Mouse (Mus musculus) forebrain, embryonic 11.5 days (tissue): ENCODE results near the gene Adipor1. TPM values are rescaled to one million over a fixed set of nuclear protein-coding genes. Genes with fewer than 3 reads are reported as not detected.
A peak's percentile ranks its signal among the peaks of the same experiment; 100 is the strongest.
"Not testable (repeated sequence)": the region's sequence is repeated elsewhere in the genome, so short reads cannot be mapped to it uniquely, and the experiment has no call there.

Experiments used
- ATAC-seq: fragments of 200-750 bp; cut with Nextera tagmentation; replicated peaks from 2 replicates; pipeline ENCODE4 v1.8.0; 2017; ENCODE audit warnings: moderate TSS enrichment; ENCODE audit not compliant: low FRiP score
- DNase-seq: peaks from one replicate; pipeline ENCODE4 v3.0.0-alpha.2; 2017; ENCODE audit warnings: low spot score
- H3K27ac ChIP-seq: fragments of 300-500 bp; sonication (generic); 2 replicates; pipeline ENCODE4 v1.5.1; 2014; ENCODE audit warnings: low read depth, low read length
- H3K27me3 ChIP-seq: fragments of 300-500 bp; sonication (generic); 2 replicates; pipeline ENCODE4 v1.6.1; 2014; ENCODE audit warnings: mild to moderate bottlenecking, low read length, mixed read lengths; ENCODE audit not compliant: control insufficient read depth, insufficient read depth
- H3K36me3 ChIP-seq: fragments of 300-500 bp; sonication (generic); 2 replicates; pipeline ENCODE4 v1.6.1; 2014; ENCODE audit warnings: mild to moderate bottlenecking, low read length, moderate library complexity, mixed read lengths; ENCODE audit not compliant: control insufficient read depth, insufficient read depth
- H3K4me1 ChIP-seq: fragments of 300-500 bp; sonication (generic); replicated peaks from 2 replicates; pipeline ENCODE4 v1.6.1; 2014; ENCODE audit warnings: low read length, mixed read lengths; ENCODE audit not compliant: control insufficient read depth, insufficient read depth
- H3K4me2 ChIP-seq: fragments of 300-500 bp; sonication (generic); 2 replicates; pipeline ENCODE4 v1.6.1; 2014; ENCODE audit warnings: low read depth, mild to moderate bottlenecking, low read length, moderate library complexity, mixed read lengths; ENCODE audit not compliant: severe bottlenecking
- H3K4me3 ChIP-seq: fragments of 300-500 bp; sonication (generic); 2 replicates; pipeline ENCODE4 v1.5.1; 2014; ENCODE audit warnings: low read depth, low read length
- H3K9ac ChIP-seq: fragments of 300-500 bp; sonication (generic); 2 replicates; pipeline ENCODE4 v1.6.1; 2014; ENCODE audit warnings: low read length
- H3K9me3 ChIP-seq: fragments of 300-500 bp; sonication (generic); 2 replicates; pipeline ENCODE4 v1.6.1; 2016; ENCODE audit warnings: low read length, mixed read lengths; ENCODE audit not compliant: control insufficient read depth
- WGBS: fragments of 180-500 bp; shearing (Covaris S2); extraction: QIAGEN DNeasy Blood & Tissue Kit; methylation state at CpG from one replicate; pipeline ENCODE4 v1.1.7; 2014; 5-methylcytosine and 5-hydroxymethylcytosine counted together
- polyA plus RNA-seq: library from polyadenylated mRNA; unstranded; fragments of >200 nt; fragmentation: Nextera tagmentation; extraction: Ambion mirVana; gene quantifications from 2 replicates; pipeline ENCODE4 v1.2.1, GENCODE M21; 2014

Adipor1 gene
- polyA plus RNA-seq, 1 experiment from 2014 or later, result 77.8 TPM

DNA sequence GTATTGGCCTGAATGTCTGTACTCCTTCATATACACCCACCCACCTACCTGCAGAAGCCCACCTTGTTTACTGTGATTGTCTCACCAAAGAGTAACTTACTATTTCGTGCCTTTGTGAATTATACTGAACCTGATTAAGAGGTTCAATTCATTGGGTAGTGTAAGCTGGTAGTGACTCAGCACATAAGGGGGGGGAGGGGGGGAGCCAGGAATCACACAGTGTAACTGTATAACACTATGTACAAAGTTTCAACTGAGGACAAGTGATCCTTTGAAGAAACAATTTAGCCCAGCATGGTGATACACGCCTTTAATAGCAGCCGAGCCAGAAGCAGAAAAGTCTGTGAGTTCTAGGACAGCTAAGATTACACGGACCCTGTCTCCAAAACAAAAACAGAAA is 18.3 kb downstream of the Adipor1 start:
- WGBS, result 95% methylated on average over 4 of the region's 4 CpGs
- H3K36me3 ChIP-seq, result peaks cover 5% of the 10 kb centered on the region
- H3K27me3 ChIP-seq, result no peaks in the 10 kb centered on the region
- ATAC-seq (no peak), DNase-seq (no peak)
- H3K4me3 ChIP-seq, result no peak overlapping the region
- H3K27ac ChIP-seq, result no peak overlapping the region
- H3K4me1 ChIP-seq, result no peaks in the 10 kb centered on the region
- H3K9me3 ChIP-seq, result no peaks in the 10 kb centered on the region
- H3K9ac ChIP-seq, result no peak overlapping the region
- H3K4me2 ChIP-seq, result no peak overlapping the region

DNA sequence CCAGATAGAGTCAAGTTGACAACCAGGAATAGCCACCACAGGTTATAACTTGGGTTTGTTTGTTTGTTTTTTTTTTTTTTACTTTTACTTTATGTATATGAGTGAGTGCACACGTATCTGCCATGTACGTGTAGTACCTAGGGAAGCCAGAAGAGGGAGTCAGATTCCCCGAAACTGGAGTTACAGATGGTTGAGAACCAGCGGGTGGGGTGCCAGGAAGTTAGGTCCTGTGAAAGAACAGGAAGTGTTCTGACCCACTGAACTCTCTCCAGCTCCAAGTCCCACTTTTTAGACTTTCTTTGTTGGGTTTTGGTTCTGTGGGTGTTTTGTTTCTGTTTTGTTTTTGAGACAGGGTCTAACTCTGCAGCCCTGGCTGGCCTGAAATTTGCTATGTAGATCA is 20.2 kb downstream of the Adipor1 start:
- no peak overlapping the region for H3K27ac ChIP-seq
- H3K4me3 ChIP-seq, result no peak overlapping the region
- peaks cover 3% of the 10 kb centered on the region; the same call in 1 of the 2 replicates for H3K36me3 ChIP-seq
- no peak overlapping the region for H3K4me2 ChIP-seq
- no peak overlapping the region for H3K9ac ChIP-seq
- H3K27me3 ChIP-seq, result no peaks in the 10 kb centered on the region
- WGBS, result 28% methylated on average over 4 of the region's 4 CpGs
- DNase-seq, result no peak
- no peaks in the 10 kb centered on the region for H3K4me1 ChIP-seq
- no peak for ATAC-seq
- no peaks in the 10 kb centered on the region for H3K9me3 ChIP-seq

DNA sequence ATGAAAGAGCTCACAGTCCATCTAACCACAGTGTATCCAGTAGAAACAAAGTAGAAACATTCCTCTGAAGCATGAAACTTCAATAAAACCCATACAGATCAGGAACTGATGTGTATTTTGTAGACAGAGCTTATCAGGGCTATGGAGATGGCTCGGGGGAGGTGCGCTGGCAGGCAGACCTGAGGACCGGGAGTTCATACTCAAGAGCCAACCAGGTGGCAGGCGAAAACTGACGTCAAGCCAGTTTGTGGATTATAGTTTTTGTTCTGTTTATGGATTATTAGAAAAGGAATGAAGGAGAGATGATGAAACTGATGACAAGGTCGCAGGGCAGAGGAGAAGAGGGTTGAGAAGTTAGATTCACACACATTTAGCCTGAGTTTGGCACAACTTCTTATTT is 25.3 kb downstream of the Adipor1 start:
- DNase-seq (peak; percentile 18), ATAC-seq (no peak)
- Histone ChIP-seq H3K4me2 (no peak overlapping the region), H3K9ac (no peak overlapping the region), H3K36me3 (no peaks in the 10 kb centered on the region), H3K9me3 (no peaks in the 10 kb centered on the region), H3K27me3 (no peaks in the 10 kb centered on the region), H3K4me3 (no peak overlapping the region), H3K4me1 (no peaks in the 10 kb centered on the region), H3K27ac (no peak overlapping the region)
- 91% methylated on average over 6 of the region's 6 CpGs for WGBS

DNA sequence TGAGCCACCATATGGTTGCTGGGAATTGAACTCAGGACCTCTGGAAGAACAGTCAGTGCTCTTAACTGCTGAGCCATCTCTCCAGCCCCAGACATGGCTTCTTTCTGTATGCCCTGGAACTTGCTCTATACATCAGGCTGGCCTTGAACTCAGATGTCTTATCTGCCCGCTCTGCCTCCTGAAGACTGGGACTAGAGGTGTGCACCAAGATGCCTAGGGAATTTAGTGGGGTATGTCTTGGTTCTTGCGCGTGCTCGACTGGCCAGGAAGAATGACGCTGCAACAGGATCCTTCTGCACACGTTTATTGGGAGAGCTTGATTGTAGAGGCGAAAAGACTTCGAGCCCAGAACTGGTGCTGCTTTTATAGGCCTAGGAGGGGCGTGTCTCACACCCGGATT is 26.6 kb downstream of the Adipor1 start:
- not testable (repeated sequence) for H3K27ac ChIP-seq, H3K9ac ChIP-seq, ATAC-seq, H3K4me1 ChIP-seq, H3K27me3 ChIP-seq, H3K4me2 ChIP-seq, DNase-seq, H3K36me3 ChIP-seq, H3K4me3 ChIP-seq, H3K9me3 ChIP-seq
- 96% methylated on average over 6 of the region's 10 CpGs for WGBS

DNA sequence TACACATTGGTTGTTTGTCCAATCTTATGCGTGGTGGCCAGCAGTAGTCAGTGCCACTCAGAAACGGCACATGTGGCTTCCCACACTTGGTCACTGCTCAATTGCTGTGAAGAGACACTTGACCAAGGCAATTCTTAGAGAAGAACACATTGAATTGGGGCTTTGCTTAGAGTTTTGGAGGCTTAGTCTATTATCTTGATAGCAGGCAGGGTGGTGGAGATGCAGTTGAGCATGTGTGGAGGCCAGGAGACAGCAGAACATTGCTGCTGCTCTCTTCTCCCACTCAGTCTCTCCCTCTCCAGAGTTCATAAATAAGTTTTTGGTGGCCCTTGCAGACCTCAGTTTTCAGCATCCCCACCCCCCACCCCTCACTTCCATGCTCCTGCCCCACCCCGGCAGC is 27.2 kb downstream of the Adipor1 start:
- WGBS, result 97% methylated on average over 3 of the region's 3 CpGs
- Histone ChIP-seq H3K4me1 (no peaks in the 10 kb centered on the region), H3K27me3 (no peaks in the 10 kb centered on the region), H3K36me3 (no peaks in the 10 kb centered on the region), H3K27ac (no peak overlapping the region), H3K9me3 (no peaks in the 10 kb centered on the region), H3K4me2 (no peak overlapping the region), H3K9ac (no peak overlapping the region), H3K4me3 (no peak overlapping the region)
- ATAC-seq (no peak), DNase-seq (no peak)

DNA sequence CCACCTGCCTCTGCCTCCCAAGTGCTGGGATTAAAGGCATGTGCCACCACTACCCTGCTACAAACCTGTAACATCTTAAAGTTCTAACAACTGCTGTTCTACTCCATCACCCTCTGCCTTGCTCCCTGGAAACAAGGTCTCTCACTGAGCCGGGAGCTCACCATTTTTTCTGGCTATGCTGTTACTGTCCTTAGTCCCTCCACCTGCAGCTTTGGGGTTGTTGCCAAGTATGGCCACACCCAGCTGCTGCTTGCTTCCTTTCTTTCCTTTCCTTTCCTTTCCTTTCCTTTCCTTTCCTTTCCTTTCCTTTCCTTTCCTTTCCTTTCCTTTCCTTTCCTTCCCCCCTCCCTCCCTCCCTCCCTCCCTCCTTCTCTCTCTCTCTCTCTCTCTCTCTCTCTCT is 28.1 kb downstream of the Adipor1 start:
- not testable (repeated sequence) for H3K36me3 ChIP-seq, H3K9ac ChIP-seq, ATAC-seq, H3K4me2 ChIP-seq, H3K4me3 ChIP-seq, H3K27ac ChIP-seq, H3K9me3 ChIP-seq, H3K27me3 ChIP-seq, H3K4me1 ChIP-seq
- WGBS, result 88% methylated on average over 1 of the region's 1 CpGs
- DNase-seq, result peak; percentile 8

DNA sequence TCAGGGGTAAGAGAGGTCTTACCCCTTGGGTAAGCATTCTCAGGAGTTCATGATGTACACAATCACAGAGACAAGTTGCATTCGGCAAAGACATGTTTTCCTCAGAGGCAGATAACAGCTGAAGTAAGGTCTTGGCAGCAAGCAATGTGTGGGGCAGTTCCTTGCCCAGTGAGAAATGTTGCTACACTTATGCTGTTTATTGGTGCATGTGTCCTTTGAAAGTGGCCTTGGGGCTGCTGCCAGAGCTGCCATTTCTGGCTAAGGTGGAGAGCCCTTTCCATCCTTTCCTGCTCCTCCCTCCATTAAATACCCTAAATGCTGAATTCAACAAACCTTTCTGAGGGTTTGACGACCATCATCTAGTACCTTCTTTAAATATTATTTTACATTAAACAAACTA is 30.2 kb downstream of the Adipor1 start:
- WGBS, result 91% methylated on average over 2 of the region's 2 CpGs
- Histone ChIP-seq H3K9ac (no peak overlapping the region), H3K9me3 (no peaks in the 10 kb centered on the region), H3K4me1 (no peaks in the 10 kb centered on the region), H3K4me3 (no peak overlapping the region), H3K4me2 (no peak overlapping the region), H3K27me3 (no peaks in the 10 kb centered on the region), H3K27ac (no peak overlapping the region), H3K36me3 (no peaks in the 10 kb centered on the region)
- DNase-seq (no peak), ATAC-seq (no peak)

DNA sequence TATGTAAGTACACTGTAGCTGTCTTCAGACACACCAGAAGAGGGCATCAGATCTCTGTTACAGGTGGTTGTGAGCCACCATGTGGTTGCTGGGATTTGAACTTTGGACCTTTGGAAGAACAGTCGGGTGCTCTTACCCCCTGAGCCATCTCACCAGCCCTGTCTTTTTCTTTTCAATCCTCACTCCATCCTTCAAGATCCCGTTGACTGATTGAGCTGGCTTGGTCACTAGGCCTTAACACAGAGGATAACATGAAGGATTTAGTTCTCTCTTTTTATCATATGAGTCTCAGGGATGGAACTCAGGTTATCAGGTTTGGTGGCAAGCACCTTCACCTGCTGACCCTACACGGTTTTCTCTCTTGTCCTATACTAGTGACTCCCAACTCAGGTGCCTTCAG is 33.4 kb downstream of the Adipor1 start:
- ATAC-seq, H3K36me3 ChIP-seq, DNase-seq, H3K4me1 ChIP-seq, H3K9ac ChIP-seq, H3K27me3 ChIP-seq, H3K9me3 ChIP-seq, H3K27ac ChIP-seq, H3K4me2 ChIP-seq, H3K4me3 ChIP-seq: not testable (repeated sequence)
- 77% methylated on average over 3 of the region's 3 CpGs for WGBS

DNA sequence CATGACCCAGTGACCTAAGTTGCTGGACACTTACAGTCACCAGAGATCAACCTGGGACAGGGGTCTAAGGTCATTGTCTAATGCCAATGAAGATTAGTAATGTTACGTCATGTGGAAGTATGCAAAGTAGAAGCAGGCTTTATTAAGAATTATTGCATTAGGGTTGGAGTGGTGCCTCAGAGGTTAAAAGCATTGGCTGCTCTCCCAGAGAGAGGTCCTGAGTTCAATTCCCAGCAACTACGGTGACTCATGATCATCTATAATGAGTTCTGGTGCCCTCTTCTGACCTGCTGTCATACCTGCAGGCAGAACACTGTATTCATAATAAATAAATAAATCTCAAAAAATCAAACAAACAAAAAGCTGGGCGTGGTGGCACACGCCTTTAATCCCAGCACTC is 35.0 kb downstream of the Adipor1 start:
- no peaks in the 10 kb centered on the region; the same call in 1 of the 2 replicates for H3K4me1 ChIP-seq
- H3K4me2 ChIP-seq, result no peak overlapping the region
- no peak overlapping the region for H3K9ac ChIP-seq
- no peaks in the 10 kb centered on the region for H3K9me3 ChIP-seq
- 84% methylated on average over 4 of the region's 4 CpGs for WGBS
- no peak overlapping the region for H3K27ac ChIP-seq
- no peaks in the 10 kb centered on the region for H3K27me3 ChIP-seq
- DNase-seq, result no peak
- H3K36me3 ChIP-seq, result no peaks in the 10 kb centered on the region
- ATAC-seq, result no peak
- H3K4me3 ChIP-seq, result no peak overlapping the region
